Mouse (Mus musculus) olfactory bulb, adult 2 months (tissue): ENCODE measurements around the gene Psma6. TPM values are rescaled to one million over a fixed set of nuclear protein-coding genes. Genes with fewer than 3 reads are reported as not detected.

ENCODE experiments used
- H3K27ac ChIP-seq: fragments of 200-500 bp; 2 replicates; pipeline ENCODE4 v1.5.1; 2012; ENCODE audit warnings: low read depth, low read length; ENCODE audit not compliant: insufficient read depth
- H3K4me1 ChIP-seq: fragments of 200-500 bp; 2 replicates; pipeline ENCODE4 v1.6.1; 2012; ENCODE audit warnings: low read length; ENCODE audit not compliant: control insufficient read depth, insufficient read depth
- H3K4me3 ChIP-seq: fragments of 200-500 bp; 2 replicates; pipeline ENCODE4 v1.5.1; 2012; ENCODE audit warnings: mild to moderate bottlenecking, low read depth, low read length, moderate library complexity; ENCODE audit not compliant: insufficient read depth
- CTCF ChIP-seq: fragments of 200-500 bp; IDR thresholded peaks from 2 replicates; pipeline ENCODE4 v1.5.1; 2012; ENCODE audit warnings: low read depth, mild to moderate bottlenecking, low read length, moderate library complexity; ENCODE audit not compliant: insufficient read depth
- POLR2A ChIP-seq: fragments of 200-500 bp; IDR thresholded peaks from 2 replicates; pipeline ENCODE4 v1.6.1; 2012; ENCODE audit warnings: mild to moderate bottlenecking, low read depth, low read length, moderate library complexity; ENCODE audit not compliant: insufficient read depth
- WGBS: fragments of 180-500 bp; shearing (Covaris S2); methylation state at CpG from one replicate; pipeline ENCODE4 v1.1.7; 2018; 5-methylcytosine and 5-hydroxymethylcytosine counted together
- polyA plus RNA-seq: library from polyadenylated mRNA; stranded (reverse); fragments of >200 nt; gene quantifications from 2 replicates; pipeline ENCODE4 v1.2.4, GENCODE M21; 2012; ENCODE audit warnings: low replicate concordance; ENCODE audit not compliant: missing spikeins, insufficient read depth, insufficient read length

Psma6 gene
- polyA plus RNA-seq, 1 experiment, result not detected

- TF ChIP-seq CTCF (no peak), POLR2A (no peak)
- 64% methylated on average over 8 of the region's 8 CpGs for WGBS
- Histone ChIP-seq H3K27ac (no peak overlapping the region), H3K4me1 (peaks cover 7% of the 10 kb centered on the region), H3K4me3 (no peak overlapping the region)
Observed at GRCm38 (mm10) chr12:55433802-55434435, 49.9 kb downstream of the Psma6 start.

GRCm38 (mm10) chr12:55435080-55435479, 51.1 kb downstream of the Psma6 start:
- 71% methylated on average over 1 of the region's 1 CpGs for WGBS
- Histone ChIP-seq H3K4me1 (peaks cover 8% of the 10 kb centered on the region), H3K4me3 (no peak overlapping the region), H3K27ac (no peak overlapping the region)
- no peak for TF ChIP-seq CTCF
- TF ChIP-seq POLR2A, result no peak

GRCm38 (mm10) chr12:55437122-55437826, 53.3 kb downstream of the Psma6 start:
- Histone ChIP-seq H3K4me1 (peaks cover 8% of the 10 kb centered on the region), H3K4me3 (no peak overlapping the region), H3K27ac (no peak overlapping the region)
- 91% methylated on average over 13 of the region's 13 CpGs for WGBS
- TF ChIP-seq POLR2A, result no peak
- no peak for TF ChIP-seq CTCF

GRCm38 (mm10) chr12:55438058-55438457, 54.0 kb downstream of the Psma6 start:
- no peak overlapping the region for H3K4me3 ChIP-seq
- 82% methylated on average over 10 of the region's 10 CpGs for WGBS
- no peak overlapping the region for H3K27ac ChIP-seq
- peaks cover 10% of the 10 kb centered on the region for H3K4me1 ChIP-seq
- TF ChIP-seq CTCF, result no peak
- TF ChIP-seq POLR2A, result no peak

- WGBS, result 34% methylated on average over 11 of the region's 11 CpGs
Observed at GRCm38 (mm10) chr12:55438611-55439137, 54.7 kb downstream of the Psma6 start.

GRCm38 (mm10) chr12:55440416-55440815, 56.4 kb downstream of the Psma6 start:
- TF ChIP-seq CTCF (no peak), POLR2A (no peak)
- Histone ChIP-seq H3K4me3 (no peak overlapping the region), H3K4me1 (peaks cover 18% of the 10 kb centered on the region), H3K27ac (no peak overlapping the region)
- 93% methylated on average over 5 of the region's 5 CpGs for WGBS

More at GRCm38 (mm10) chr12:55438611-55439137, 54.7 kb downstream of the Psma6 start:
- no peak overlapping the region for H3K4me3 ChIP-seq
- H3K27ac ChIP-seq, result no peak overlapping the region
- no peak for TF ChIP-seq POLR2A
- TF ChIP-seq CTCF, result no peak
- peaks cover 15% of the 10 kb centered on the region for H3K4me1 ChIP-seq

GRCm38 (mm10) chr12:55442245-55442644, 58.2 kb downstream of the Psma6 start:
- TF ChIP-seq CTCF (no peak), POLR2A (no peak)
- Histone ChIP-seq H3K4me3 (no peak overlapping the region), H3K27ac (no peak overlapping the region), H3K4me1 (peaks cover 32% of the 10 kb centered on the region)
- whole genome bisulfite sequencing, result 97% methylated on average over 1 of the region's 1 CpGs

GRCm38 (mm10) chr12:55442861-55443850, 59.1 kb downstream of the Psma6 start:
- WGBS, result 53% methylated on average over 9 of the region's 9 CpGs
- Histone ChIP-seq H3K4me1 (peaks cover 38% of the 10 kb centered on the region), H3K4me3 (no peak overlapping the region), H3K27ac (0 out of 2 replicates have a peak overlapping the region, but pooled peaks have one; percentile 1)
- TF ChIP-seq CTCF, result no peak
- no peak for TF ChIP-seq POLR2A
